Mouse (Mus musculus): Measurements from ENCODE around the gene Nkain4. TPM values are rescaled to one million over a fixed set of nuclear protein-coding genes. Genes with fewer than 3 reads are reported as not detected.

Gene Nkain4
- total and polyA plus RNA-seq, 3 experiments = not detected

DNA sequence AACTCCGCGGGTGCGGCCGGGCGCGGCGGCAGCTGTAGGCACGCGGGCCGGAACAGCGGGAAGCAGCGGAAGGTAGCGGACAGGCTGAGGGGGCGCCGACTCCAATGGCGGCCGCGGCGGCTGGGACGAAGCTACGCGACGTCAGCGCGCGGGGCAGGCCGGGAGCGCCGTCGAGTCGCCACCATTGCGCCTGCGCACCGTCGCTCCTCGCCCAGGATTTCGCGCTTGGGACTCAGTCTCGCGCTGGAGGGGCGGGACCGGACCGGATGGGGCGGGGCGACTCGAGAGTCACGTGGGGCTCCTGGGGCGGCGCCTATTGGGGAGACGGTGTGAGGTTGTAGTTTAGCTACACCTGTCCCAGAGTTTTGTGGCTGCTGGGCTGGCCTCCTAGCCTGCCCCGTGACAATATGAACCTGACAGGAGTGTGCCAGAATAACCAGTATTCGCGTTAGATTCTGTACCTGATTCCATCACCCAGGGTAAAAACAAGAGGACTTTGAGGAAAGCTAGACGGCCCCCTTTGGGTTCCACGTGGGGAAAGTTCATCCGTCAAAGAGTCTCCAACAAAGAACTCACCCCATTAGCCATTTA, 33.6 kb downstream of the Nkain4 start, which contains the start of gene Ythdf1:
Ythdf1 (minus strand) TSS at position 140 of the 591 bp plus-strand sequence.
- DNase-seq (ENCODE audit: low read depth, low spot score) = peak; percentile 95
- Histone ChIP-seq H3K79me2 (ENCODE audit: control insufficient read depth, insufficient read depth, low read length, poor library complexity) (peaks cover 29% of the 10 kb centered on the region), H3K9ac (ENCODE audit: control insufficient read depth, low read depth, low read length, poor library complexity, severe bottlenecking) (peak within 1 kb of the TSS; percentile 97), H3K27me3 (ENCODE audit: control insufficient read depth in 1 of 2, insufficient read depth in 2 of 2, low read length in 2 of 2) (no peaks in the 10 kb centered on the region), H3K27ac (ENCODE audit: control insufficient read depth, low read depth, low read length) (peak within 1 kb of the TSS; percentile 45), H3K9me3 (replicated peaks; ENCODE audit: insufficient read depth, low read length) (no peaks in the 10 kb centered on the region), H3K4me1 (ENCODE audit: control insufficient read depth in 1 of 2, insufficient read depth in 2 of 2, low read length in 2 of 2) (peaks cover 3 to 21% of the 10 kb centered on the region in 2 experiments), H3K4me3 (ENCODE audit: control insufficient read depth in 1 of 2, insufficient read depth in 1 of 2, low read depth in 2 of 2, low read length in 2 of 2) (peak within 1 kb of the TSS; percentile 85 to 86), H3K36me3 (ENCODE audit: control insufficient read depth in 1 of 2, insufficient read depth in 2 of 2, low read length in 2 of 2) (peaks cover 8 to 32% of the 10 kb centered on the region in 2 experiments)
- TF ChIP-seq SIN3A (IDR thresholded peaks at IDR 0.05; ENCODE audit: low read length) (peak; percentile 67), MAZ (IDR thresholded peaks at IDR 0.05; ENCODE audit: low read depth, low read length) (no peak), ZKSCAN1 (IDR thresholded peaks at IDR 0.05; ENCODE audit: low read depth, low read length) (no peak), MAX (IDR thresholded peaks at IDR 0.05; ENCODE audit: low read length) (peak; percentile 87), GABPA (IDR thresholded peaks at IDR 0.05; ENCODE audit: low read depth, low read length) (no peak), USF2 (IDR thresholded peaks at IDR 0.05; ENCODE audit: borderline replicate concordance in 1 of 2, insufficient read depth in 1 of 2, low read depth in 1 of 2, low read length in 2 of 2) (peak in 1 of 2 experiments; percentile 89; a peak in 3 of 4 replicates), SMC3 (IDR thresholded peaks at IDR 0.05; ENCODE audit: low read depth, low read length) (no peak), UBTF (IDR thresholded peaks at IDR 0.05; ENCODE audit: borderline replicate concordance, insufficient read depth, low read depth, low read length) (no peak), KAT2A (conservative IDR thresholded peaks at IDR 0.05; ENCODE audit: low read depth, low read length) (peak; percentile 70; the same call in 1 of the 2 replicates), POLR2AphosphoS5 (IDR thresholded peaks at IDR 0.05; ENCODE audit: borderline replicate concordance, low read depth, low read length) (no peak), POLR2A (IDR thresholded peaks at IDR 0.05; ENCODE audit: control insufficient read depth in 1 of 2, insufficient read depth in 1 of 2, low read depth in 1 of 2, low read length in 2 of 2, poor library complexity in 1 of 2) (peak; percentile 63 to 88), MEF2A (IDR thresholded peaks at IDR 0.05; ENCODE audit: extremely low read depth, insufficient replicate concordance, low read depth, low read length, poor library complexity, severe bottlenecking) (no peak), HCFC1 (IDR thresholded peaks at IDR 0.05; ENCODE audit: low read depth, low read length) (peak; percentile 90), CHD2 (IDR thresholded peaks at IDR 0.05; ENCODE audit: low read length) (no peak), MAFK (IDR thresholded peaks at IDR 0.05; ENCODE audit: borderline replicate concordance, low read depth, low read length) (no peak), ZMIZ1 (IDR thresholded peaks at IDR 0.05; ENCODE audit: low read depth, low read length) (peak; percentile 73; the same call in 1 of the 2 replicates), GATA1 (IDR thresholded peaks at IDR 0.05; ENCODE audit: low read depth, low read length) (no peak), ETS1 (IDR thresholded peaks at IDR 0.05; ENCODE audit: low read depth, low read length) (no peak), JUND (IDR thresholded peaks at IDR 0.05; ENCODE audit: low read depth, low read length) (no peak), POLR2AphosphoS2 (IDR thresholded peaks at IDR 0.05; ENCODE audit: low read length) (peak; percentile 73; the same call in 1 of the 2 replicates), MXI1 (IDR thresholded peaks at IDR 0.05; ENCODE audit: low read depth, low read length) (peak; percentile 95), BHLHE40 (IDR thresholded peaks at IDR 0.05; ENCODE audit: borderline replicate concordance, low read depth, low read length) (no peak), TBP (IDR thresholded peaks at IDR 0.05; ENCODE audit: low read depth, low read length) (no peak), E2F4 (IDR thresholded peaks at IDR 0.05; ENCODE audit: borderline replicate concordance, low read depth, low read length) (no peak), CHD1 (IDR thresholded peaks at IDR 0.05; ENCODE audit: low read depth, low read length) (no peak), MYB (IDR thresholded peaks at IDR 0.05; ENCODE audit: low read depth, low read length) (no peak), ZC3H11A (IDR thresholded peaks at IDR 0.05; ENCODE audit: low read depth, low read length) (no peak), ELF1 (IDR thresholded peaks at IDR 0.05; ENCODE audit: low read depth, low read length) (peak; percentile 35; the same call in 1 of the 2 replicates), USF1 (IDR thresholded peaks at IDR 0.05; ENCODE audit: low read depth, low read length) (peak; percentile 99), NRF1 (IDR thresholded peaks at IDR 0.05; ENCODE audit: insufficient read depth, low read depth, low read length, poor library complexity, severe bottlenecking) (peak; percentile 94), NELFE (IDR thresholded peaks at IDR 0.05; ENCODE audit: low read depth, low read length) (peak; percentile 78), RCOR1 (IDR thresholded peaks at IDR 0.05; ENCODE audit: low read depth, low read length) (no peak), ZNF384 (IDR thresholded peaks at IDR 0.05; ENCODE audit: low read depth, low read length) (no peak), TCF12 (IDR thresholded peaks at IDR 0.05; ENCODE audit: low read depth, low read length) (peak; percentile 59; the same call in 1 of the 2 replicates), RAD21 (IDR thresholded peaks at IDR 0.05; ENCODE audit: low read depth, low read length) (no peak), CTCF (IDR thresholded peaks at IDR 0.05 in 2 of 3, conservative IDR thresholded peaks at IDR 0.05 in 1 of 3; ENCODE audit: control insufficient read depth in 1 of 3, insufficient read depth in 1 of 3, low read depth in 2 of 3, low read length in 3 of 3, poor library complexity in 1 of 3, severe bottlenecking in 1 of 3) (no peak), TAL1 (IDR thresholded peaks at IDR 0.05; ENCODE audit: low read length) (no peak)

Measured in MEL (cell line).